Mouse (Mus musculus) myocyte (in vitro differentiated cells): ENCODE measurements at regions not wholly inside any gene's neighbourhood (a gene's known extent, or its start where the extent isn't known, plus 50 kb on each side); places are given as distances from the start of the nearest gene placed in this dataset.

Experiments
- E2F4 ChIP-seq: IDR thresholded peaks from one replicate; pipeline ENCODE4 v1.6.1; 2011; ENCODE audit warnings: mild to moderate bottlenecking, control low read depth, moderate library complexity; ENCODE audit not compliant: insufficient read depth
- MAX ChIP-seq: IDR thresholded peaks from one replicate; pipeline ENCODE4 v1.6.1; 2011; ENCODE audit warnings: low read depth, mild to moderate bottlenecking, control low read depth
- MYOD1 ChIP-seq, 3 experiments: IDR thresholded peaks; one replicate each; pipeline ENCODE4 v1.6.1; 2011; ENCODE audit warnings: control low read depth in 2 of 3, low read depth in 2 of 3, mild to moderate bottlenecking in 2 of 3, moderate library complexity in 1 of 3; ENCODE audit not compliant: insufficient read length in 2 of 3, control insufficient read depth in 1 of 3
- MYOG ChIP-seq, 3 experiments: IDR thresholded peaks; one replicate each; pipeline ENCODE4 v1.6.1; 2011; ENCODE audit warnings: control low read depth in 2 of 3, low read depth in 2 of 3, mild to moderate bottlenecking in 2 of 3; ENCODE audit not compliant: insufficient read length in 2 of 3, control insufficient read depth in 1 of 3, insufficient read depth in 1 of 3
- POLR2A ChIP-seq: IDR thresholded peaks from one replicate; pipeline ENCODE4 v1.6.1; 2011; ENCODE audit warnings: low read depth, mild to moderate bottlenecking, control low read depth, moderate library complexity; ENCODE audit not compliant: insufficient read length
- SRF ChIP-seq: IDR thresholded peaks from one replicate; pipeline ENCODE4 v1.6.1; 2011; ENCODE audit warnings: low read depth; ENCODE audit not compliant: control insufficient read depth, insufficient read length
- TCF3 ChIP-seq: IDR thresholded peaks from one replicate; pipeline ENCODE4 v1.6.1; 2011; ENCODE audit warnings: low read depth, control low read depth; ENCODE audit not compliant: insufficient read length

- no peak for TF ChIP-seq POLR2A
- TF ChIP-seq MYOG (IDR thresholded peaks at IDR 0.05; ENCODE audit: control insufficient read depth in 1 of 3, insufficient read depth in 1 of 3, insufficient read length in 2 of 3, low read depth in 2 of 3): no peak
- TF ChIP-seq TCF3: no peak
- TF ChIP-seq E2F4: no peak
- no peak for TF ChIP-seq MYOD1 (IDR thresholded peaks at IDR 0.05; ENCODE audit: control insufficient read depth in 1 of 3, insufficient read length in 2 of 3, low read depth in 2 of 3)
- TF ChIP-seq SRF: no peak
- TF ChIP-seq MAX: no peak
Measured at GRCm38 (mm10) chr7:125034196-125034595, 410.3 kb upstream of the Kdm8 start.
